Mouse (Mus musculus) midbrain, embryonic 14.5 days (tissue): ENCODE results near the gene Frmd7. TPM values are rescaled to one million over a fixed set of nuclear protein-coding genes. Genes with fewer than 3 reads are reported as not detected.

Source experiments
- ATAC-seq: fragments of 200-750 bp; cut with Nextera tagmentation; 2 replicates; pipeline ENCODE4 v1.8.0; 2017; ENCODE audit warnings: moderate number of reproducible peaks, moderate library complexity; ENCODE audit not compliant: low FRiP score, low TSS enrichment
- DNase-seq: peaks from one replicate; pipeline ENCODE4 v3.0.0-alpha.2; 2015
- H3K27ac ChIP-seq: fragments of 300-500 bp; sonication (generic); replicated peaks from 2 replicates; pipeline ENCODE4 v1.5.1; 2014; ENCODE audit warnings: mild to moderate bottlenecking, low read depth, low read length, moderate library complexity
- H3K27me3 ChIP-seq: fragments of 300-500 bp; sonication (generic); 2 replicates; pipeline ENCODE4 v1.6.1; 2014; ENCODE audit warnings: low read length, control low read depth, mixed read lengths; ENCODE audit not compliant: control insufficient read depth, insufficient read depth
- H3K36me3 ChIP-seq: fragments of 300-500 bp; sonication (generic); 2 replicates; pipeline ENCODE4 v1.6.1; 2014; ENCODE audit warnings: low read length, control low read depth; ENCODE audit not compliant: control insufficient read depth, insufficient read depth
- H3K4me1 ChIP-seq: fragments of 300-500 bp; sonication (generic); 2 replicates; pipeline ENCODE4 v1.6.1; 2014; ENCODE audit warnings: mild to moderate bottlenecking, antibody characterized with exemption, low read length, control low read depth; ENCODE audit not compliant: control insufficient read depth, insufficient read depth
- H3K4me2 ChIP-seq: fragments of 300-500 bp; sonication (generic); 2 replicates; pipeline ENCODE4 v1.6.1; 2014; ENCODE audit warnings: mild to moderate bottlenecking, low read length, moderate library complexity
- H3K4me3 ChIP-seq: fragments of 300-500 bp; sonication (generic); replicated peaks from 2 replicates; pipeline ENCODE4 v1.5.1; 2014; ENCODE audit warnings: low read depth, low read length
- H3K9ac ChIP-seq: fragments of 300-500 bp; sonication (generic); replicated peaks from 2 replicates; pipeline ENCODE4 v1.6.1; 2014; ENCODE audit warnings: mild to moderate bottlenecking, low read length, moderate library complexity
- H3K9me3 ChIP-seq: fragments of 300-500 bp; sonication (generic); 2 replicates; pipeline ENCODE4 v1.6.1; 2016; ENCODE audit warnings: low read length, control low read depth, mixed read lengths; ENCODE audit not compliant: control insufficient read depth
- whole genome bisulfite sequencing: fragments of 180-500 bp; shearing (Covaris S2); extraction: QIAGEN DNeasy Blood & Tissue Kit; methylation state at CpG from one replicate; pipeline ENCODE4 v1.1.7; 2014; 5-methylcytosine and 5-hydroxymethylcytosine counted together
- polyA plus RNA-seq: library from polyadenylated mRNA; unstranded; fragments of >200 nt; fragmentation: Nextera tagmentation; extraction: Ambion mirVana; gene quantifications from 2 replicates; pipeline ENCODE4 v1.2.1, GENCODE M21; 2014

Gene Frmd7
- polyA plus RNA-seq, 1 experiment from 2014 or later, result 0.16 TPM

DNA sequence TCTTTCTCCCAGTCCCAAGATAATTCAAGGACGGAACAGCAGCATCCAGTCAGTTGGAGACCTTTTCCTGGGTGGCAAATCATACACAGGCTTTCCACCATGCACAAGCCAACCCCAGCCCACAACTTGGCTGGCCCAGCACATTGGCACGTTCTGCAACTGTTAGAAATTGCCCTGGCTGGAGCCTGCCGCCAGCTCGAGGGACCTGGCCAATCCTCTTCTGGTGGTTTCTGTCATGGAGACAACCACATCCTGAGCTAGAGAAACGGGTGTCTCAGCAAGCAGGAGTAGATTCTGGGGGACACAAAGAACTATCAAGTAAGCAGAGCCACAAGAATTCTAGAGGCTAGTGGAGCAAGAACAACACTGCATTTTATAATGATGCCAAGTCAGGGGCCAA, 32.6 kb downstream of the Frmd7 start:
- no peak for DNase-seq
- Histone ChIP-seq H3K27me3 (no peaks in the 10 kb centered on the region), H3K36me3 (no peaks in the 10 kb centered on the region), H3K9me3 (no peaks in the 10 kb centered on the region), H3K4me1 (no peaks in the 10 kb centered on the region), H3K4me2 (no peak overlapping the region), H3K27ac (no peak overlapping the region), H3K4me3 (no peak overlapping the region), H3K9ac (no peak overlapping the region)
- no peak for ATAC-seq
- 85% methylated on average over 5 of the region's 5 CpGs for WGBS

DNA sequence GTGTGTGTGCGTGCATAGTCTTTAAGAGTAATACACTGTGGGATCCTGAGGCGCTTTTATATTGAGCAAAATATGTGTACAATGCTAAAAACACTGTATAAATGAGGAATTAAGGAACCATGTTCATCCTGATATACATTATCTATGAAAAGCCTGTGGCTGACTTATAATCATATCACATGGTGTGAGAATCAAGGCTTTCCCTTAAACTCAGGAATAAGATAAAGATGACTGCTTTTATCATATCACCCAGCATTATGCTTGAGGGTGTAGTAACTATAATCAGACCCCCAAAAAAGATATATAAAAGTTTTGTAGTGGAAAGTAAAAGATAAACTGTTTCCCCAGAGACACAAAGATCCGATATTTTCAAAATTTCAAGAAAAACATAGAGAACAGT, 39.0 kb downstream of the Frmd7 start:
- Histone ChIP-seq H3K36me3 (no peaks in the 10 kb centered on the region), H3K9me3 (no peaks in the 10 kb centered on the region), H3K27ac (no peak overlapping the region), H3K4me1 (no peaks in the 10 kb centered on the region), H3K4me3 (no peak overlapping the region), H3K27me3 (no peaks in the 10 kb centered on the region), H3K4me2 (no peak overlapping the region), H3K9ac (no peak overlapping the region)
- ATAC-seq (no peak), DNase-seq (no peak)
- 86% methylated on average over 3 of the region's 3 CpGs for WGBS

DNA sequence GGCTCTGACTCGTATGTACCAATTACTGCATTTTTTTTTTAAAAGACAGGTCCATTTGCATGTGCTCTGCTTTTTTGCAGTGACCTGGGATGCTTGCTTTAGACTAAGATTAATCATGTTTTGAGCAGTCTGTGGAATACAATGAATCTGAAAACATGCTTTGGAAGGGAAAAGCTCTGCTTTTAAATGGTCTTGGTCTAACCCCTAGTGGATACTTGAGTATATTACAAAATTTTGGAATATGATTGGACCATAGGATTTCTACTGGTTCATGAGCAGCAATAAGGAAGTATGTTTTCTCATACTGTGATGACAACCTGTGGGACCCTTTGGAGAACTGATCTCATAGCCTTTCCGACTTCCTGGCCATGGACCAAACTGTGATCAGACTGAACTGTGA, 54.5 kb downstream of the Frmd7 start:
- H3K4me1 ChIP-seq, result no peaks in the 10 kb centered on the region
- no peaks in the 10 kb centered on the region for H3K36me3 ChIP-seq
- no peaks in the 10 kb centered on the region for H3K9me3 ChIP-seq
- H3K4me2 ChIP-seq, result no peak overlapping the region
- 91% methylated on average over 2 of the region's 2 CpGs for WGBS
- H3K9ac ChIP-seq, result no peak overlapping the region
- H3K4me3 ChIP-seq, result no peak overlapping the region
- no peak overlapping the region for H3K27ac ChIP-seq
- no peaks in the 10 kb centered on the region for H3K27me3 ChIP-seq
- no peak for ATAC-seq
- peak; percentile 3 for DNase-seq

DNA sequence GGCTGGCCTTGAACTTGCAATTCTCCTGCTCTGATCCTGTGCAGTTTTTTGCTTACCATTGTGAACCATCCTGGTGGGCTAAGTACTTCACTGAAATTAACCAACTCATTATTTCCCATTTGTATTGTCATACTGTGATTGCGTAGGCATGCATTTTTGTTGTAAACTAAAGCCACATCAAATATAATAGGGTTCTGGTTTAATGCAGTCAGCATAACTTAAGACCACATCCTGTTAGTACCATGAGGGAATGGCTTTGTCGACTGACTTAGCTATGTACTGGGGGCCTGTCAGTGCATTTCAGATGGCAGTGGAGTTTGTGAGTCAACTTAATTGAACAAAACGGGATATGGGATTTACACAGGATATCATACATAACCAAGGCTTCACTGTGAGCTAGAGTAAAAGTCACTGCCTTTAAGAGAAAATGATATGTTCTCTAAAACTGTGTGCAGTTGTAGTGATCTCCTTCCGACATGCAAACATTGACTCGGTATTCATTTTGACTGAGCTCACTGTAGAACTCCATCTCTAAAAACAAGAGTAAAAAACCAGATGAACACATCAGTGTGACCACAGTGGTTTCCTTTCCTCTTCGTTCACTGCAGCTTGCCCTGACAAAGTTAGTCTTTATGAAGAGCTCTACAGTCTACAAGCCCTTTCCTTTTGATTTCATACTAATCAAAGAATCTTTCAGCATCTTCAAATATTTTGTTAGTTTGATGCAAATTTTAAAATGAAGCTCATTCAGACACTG, 68.1 kb downstream of the Frmd7 start:
- Histone ChIP-seq H3K9me3 (no peaks in the 10 kb centered on the region), H3K27me3 (no peaks in the 10 kb centered on the region), H3K4me2 (no peak overlapping the region), H3K9ac (no peak overlapping the region), H3K4me1 (no peaks in the 10 kb centered on the region), H3K27ac (no peak overlapping the region), H3K4me3 (no peak overlapping the region), H3K36me3 (no peaks in the 10 kb centered on the region)
- DNase-seq (no peak), ATAC-seq (no peak)
- 87% methylated on average over 6 of the region's 6 CpGs for WGBS

DNA sequence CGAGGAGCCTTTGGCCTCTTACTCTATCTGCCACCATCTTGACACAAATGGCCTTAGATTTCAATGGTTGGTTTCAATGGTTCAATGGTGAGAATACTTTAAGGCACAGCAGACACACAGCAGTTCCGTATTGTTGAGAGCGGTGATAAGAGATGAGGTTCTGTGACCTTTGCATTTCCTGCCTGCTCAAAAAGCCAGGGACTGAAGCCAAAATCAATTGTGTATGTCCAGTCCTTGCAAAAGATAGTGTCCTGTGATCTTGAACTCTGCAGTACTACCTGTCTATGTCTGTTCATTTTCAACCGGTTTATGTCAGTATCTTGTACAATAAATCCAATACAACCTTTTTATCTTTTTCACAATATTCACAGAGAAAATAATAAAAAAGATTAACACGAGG, 77.8 kb downstream of the Frmd7 start:
- Histone ChIP-seq H3K9me3 (no peaks in the 10 kb centered on the region), H3K4me3 (no peak overlapping the region), H3K27ac (no peak overlapping the region), H3K27me3 (no peaks in the 10 kb centered on the region), H3K9ac (no peak overlapping the region), H3K4me2 (no peak overlapping the region), H3K4me1 (no peaks in the 10 kb centered on the region), H3K36me3 (no peaks in the 10 kb centered on the region)
- 80% methylated on average over 5 of the region's 5 CpGs for WGBS
- ATAC-seq (no peak), DNase-seq (no peak)

DNA sequence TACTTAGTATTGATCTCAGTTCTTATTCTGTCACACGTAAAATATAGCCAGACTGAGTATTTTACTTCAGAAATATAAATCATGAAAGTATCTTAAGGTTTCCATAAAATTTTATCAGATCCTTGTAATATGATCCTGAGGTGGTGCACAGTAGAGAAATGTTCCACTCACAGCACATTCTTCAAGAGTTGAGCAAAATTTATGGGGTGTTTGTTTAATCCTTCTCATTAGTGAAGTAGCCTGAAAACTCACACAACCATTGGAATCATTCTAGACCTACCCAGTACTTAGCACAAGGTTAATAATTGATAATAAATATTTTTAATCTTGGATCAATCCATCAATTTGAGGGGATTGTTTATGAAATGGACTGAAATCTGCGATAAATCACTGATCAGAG, 78.7 kb downstream of the Frmd7 start:
- WGBS, result 78% methylated on average over 2 of the region's 2 CpGs
- Histone ChIP-seq H3K36me3 (no peaks in the 10 kb centered on the region), H3K4me3 (no peak overlapping the region), H3K27me3 (no peaks in the 10 kb centered on the region), H3K27ac (no peak overlapping the region), H3K9ac (no peak overlapping the region), H3K9me3 (no peaks in the 10 kb centered on the region), H3K4me1 (no peaks in the 10 kb centered on the region), H3K4me2 (no peak overlapping the region)
- ATAC-seq (no peak), DNase-seq (no peak)

DNA sequence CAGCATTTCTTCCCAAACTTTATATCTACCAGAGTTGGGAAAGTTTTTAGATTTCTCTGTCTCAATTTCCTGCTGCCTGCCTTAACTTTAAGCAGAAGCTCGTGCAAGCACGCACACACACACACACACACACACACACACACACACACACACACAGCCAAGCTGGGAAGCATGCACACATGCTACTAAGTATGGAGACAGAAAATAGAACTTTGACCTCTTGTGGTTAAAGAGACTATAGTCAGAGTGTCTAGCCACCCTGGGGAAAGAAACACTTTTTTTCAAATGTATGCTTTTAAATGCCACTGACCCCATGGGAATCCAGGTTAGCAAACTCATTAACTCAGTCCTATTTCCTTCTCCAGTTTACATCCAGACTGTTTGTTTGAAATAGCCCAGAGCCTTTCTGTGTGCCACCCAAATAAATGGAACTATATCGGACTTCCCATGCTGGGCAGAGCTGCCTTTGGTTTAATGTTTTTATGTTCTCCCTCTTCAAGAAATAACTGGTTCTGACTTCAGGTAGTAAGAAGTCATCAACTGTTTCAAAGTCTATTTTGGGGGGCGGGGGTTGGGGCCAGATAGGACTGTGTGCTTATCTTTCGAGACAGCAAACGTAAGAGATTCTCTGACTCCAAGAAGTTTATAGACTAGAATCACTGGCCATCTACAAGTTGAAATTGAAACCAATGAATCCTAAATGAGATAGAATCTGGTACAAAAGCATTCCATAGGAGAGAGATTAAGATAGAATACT, 91.9 kb downstream of the Frmd7 start:
- Histone ChIP-seq H3K9me3 (no peaks in the 10 kb centered on the region), H3K4me3 (no peak overlapping the region), H3K9ac (no peak overlapping the region), H3K4me1 (no peaks in the 10 kb centered on the region), H3K36me3 (no peaks in the 10 kb centered on the region), H3K4me2 (no peak overlapping the region), H3K27me3 (no peaks in the 10 kb centered on the region), H3K27ac (no peak overlapping the region)
- 87% methylated on average over 6 of the region's 6 CpGs for WGBS
- DNase-seq, result no peak
- no peak for ATAC-seq
